In the genomic region with DNA sequence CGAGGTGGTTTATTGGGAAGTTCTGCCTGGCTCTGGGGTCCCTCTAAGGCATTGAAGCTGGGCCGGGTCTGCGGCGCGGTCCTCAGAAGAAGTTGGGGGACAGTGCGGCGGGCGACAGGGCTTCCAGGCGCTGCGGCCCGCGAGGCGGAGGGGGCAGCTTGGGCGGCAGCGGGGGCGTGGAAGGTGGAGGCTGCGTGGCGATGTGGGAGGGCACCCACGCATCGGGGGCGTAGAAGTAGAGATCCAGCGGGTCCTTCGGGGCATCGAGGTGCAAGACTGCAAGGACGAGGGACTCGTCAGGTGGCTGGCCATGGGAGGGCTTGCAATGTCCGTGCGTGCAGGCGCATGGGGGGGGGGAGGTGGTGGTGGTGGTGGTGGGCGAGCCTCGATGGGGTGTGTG, we compare ENCODE assay signal across 10 mouse cellular contexts. TPM values are rescaled to one million over a fixed set of nuclear protein-coding genes. Genes with fewer than 3 reads are reported as not detected.
DNase-seq lines count a peak whose midpoint lies in the region; ATAC-seq lines count a peak whose summit lies in the region.
"Had no signal": no experiment of that assay in that cellular context is flagged by ENCODE, and none has a peak within 500 bp of the region (broad histone marks: within the 10 kb centered on the region; RNA-seq: fewer than 3 reads in every experiment).

No protein-coding gene starts in this region.

- no peak overlapping the region for H3K27ac ChIP-seq in kidney, embryonic 16.5 days (ENCODE audit: low read length)
- H3K27ac ChIP-seq in embryonic facial prominence, embryonic 14.5 days (replicated peaks; ENCODE audit: low read depth, low read length) = no peak overlapping the region
- H3K27ac ChIP-seq in hindbrain, embryonic 13.5 days = no peak overlapping the region
- no peak overlapping the region for H3K27ac ChIP-seq in midbrain, embryonic 16.5 days (ENCODE audit: low read length)
- H3K27ac ChIP-seq: liver, embryonic 15.5 days had no signal

- DNase-seq in kidney, postnatal 10 days = no peak
- DNase-seq in embryonic facial prominence, embryonic 14.5 days (ENCODE audit: low spot score) = no peak
- no peak for DNase-seq in gastrocnemius, adult 18-20 months (ENCODE audit: low spot score)
- DNase-seq in adrenal gland, adult 2 months = no peak
- DNase-seq: kidney, adult 8-10 months had no signal

- H3K9ac ChIP-seq in kidney, embryonic 16.5 days (replicated peaks; ENCODE audit: low read length) = no peak overlapping the region
- peak overlapping the region; percentile 40; the same call in 1 of the 2 replicates for H3K9ac ChIP-seq in embryonic facial prominence, embryonic 14.5 days (ENCODE audit: low read depth, low read length)
- H3K9ac ChIP-seq in hindbrain, embryonic 13.5 days = peak overlapping the region; percentile 39; the same call in 1 of the 2 replicates
- no peak overlapping the region for H3K9ac ChIP-seq in midbrain, embryonic 16.5 days (ENCODE audit: low read depth, low read length)
- H3K9ac ChIP-seq: liver, embryonic 15.5 days had no signal

- H3K4me2 ChIP-seq in kidney, embryonic 16.5 days (replicated peaks; ENCODE audit: low read depth, low read length) = peak overlapping the region; percentile 41
- peak overlapping the region; percentile 42 for H3K4me2 ChIP-seq in embryonic facial prominence, embryonic 14.5 days (ENCODE audit: low read depth, low read length)
- H3K4me2 ChIP-seq in hindbrain, embryonic 13.5 days = peak overlapping the region; percentile 31
- peak overlapping the region; percentile 40 for H3K4me2 ChIP-seq in midbrain, embryonic 16.5 days (ENCODE audit: low read length)
- H3K4me2 ChIP-seq: liver, embryonic 15.5 days had no signal

- ATAC-seq in kidney, embryonic 16.5 days (ENCODE audit: low FRiP score, low TSS enrichment) = no peak
- ATAC-seq in embryonic facial prominence, embryonic 14.5 days (ENCODE audit: low read depth) = no peak
- ATAC-seq in hindbrain, embryonic 13.5 days (ENCODE audit: low FRiP score) = no peak
- no peak for ATAC-seq in midbrain, embryonic 16.5 days

- peaks cover 86% of the 10 kb centered on the region for H3K27me3 ChIP-seq in kidney, embryonic 16.5 days (ENCODE audit: insufficient read depth, low read length)
- H3K27me3 ChIP-seq in embryonic facial prominence, embryonic 14.5 days (replicated peaks; ENCODE audit: control insufficient read depth, insufficient read depth, low read length) = peaks cover 75% of the 10 kb centered on the region
- H3K27me3 ChIP-seq in hindbrain, embryonic 13.5 days = peaks cover 97% of the 10 kb centered on the region
- H3K27me3 ChIP-seq in midbrain, embryonic 16.5 days (ENCODE audit: control insufficient read depth, insufficient read depth, low read depth, low read length) = peaks cover 73% of the 10 kb centered on the region

- H3K9me3 ChIP-seq in kidney, embryonic 16.5 days (ENCODE audit: low read length) = no peaks in the 10 kb centered on the region
- H3K9me3 ChIP-seq in embryonic facial prominence, embryonic 14.5 days (ENCODE audit: control insufficient read depth, low read length) = no peaks in the 10 kb centered on the region
- H3K9me3 ChIP-seq in hindbrain, embryonic 13.5 days = no peaks in the 10 kb centered on the region
- H3K9me3 ChIP-seq in midbrain, embryonic 16.5 days (replicated peaks; ENCODE audit: control insufficient read depth, low read length, poor library complexity, severe bottlenecking) = no peaks in the 10 kb centered on the region
- H3K9me3 ChIP-seq: liver, embryonic 15.5 days had no signal

- 1% methylated on average over 23 of the region's 31 CpGs for WGBS in kidney, embryonic 16.5 days
- 4% methylated on average over 27 of the region's 31 CpGs for WGBS in embryonic facial prominence, embryonic 14.5 days
- 3% methylated on average over 30 of the region's 31 CpGs for WGBS in hindbrain, embryonic 13.5 days
- 3% methylated on average over 27 of the region's 31 CpGs for WGBS in midbrain, embryonic 16.5 days

- H3K36me3 ChIP-seq in kidney, embryonic 16.5 days (ENCODE audit: insufficient read depth, low read length) = no peaks in the 10 kb centered on the region
- H3K36me3 ChIP-seq in embryonic facial prominence, embryonic 14.5 days (ENCODE audit: control insufficient read depth, insufficient read depth, low read length) = no peaks in the 10 kb centered on the region
- no peaks in the 10 kb centered on the region for H3K36me3 ChIP-seq in hindbrain, embryonic 13.5 days
- no peaks in the 10 kb centered on the region for H3K36me3 ChIP-seq in midbrain, embryonic 16.5 days (ENCODE audit: control insufficient read depth, insufficient read depth, low read length)
- H3K36me3 ChIP-seq: liver, embryonic 15.5 days had no signal

- H3K4me3 ChIP-seq in kidney, embryonic 16.5 days (ENCODE audit: low read length) = peak overlapping the region; percentile 28
- H3K4me3 ChIP-seq in embryonic facial prominence, embryonic 14.5 days (ENCODE audit: low read depth, low read length) = peak overlapping the region; percentile 13
- peak overlapping the region; percentile 17 for H3K4me3 ChIP-seq in hindbrain, embryonic 13.5 days
- H3K4me3 ChIP-seq in midbrain, embryonic 16.5 days (ENCODE audit: low read depth, low read length) = peak overlapping the region; percentile 17
- H3K4me3 ChIP-seq: liver, embryonic 15.5 days had no signal

- peaks cover 14% of the 10 kb centered on the region for H3K4me1 ChIP-seq in kidney, embryonic 16.5 days (ENCODE audit: insufficient read depth, low read length)
- no peaks in the 10 kb centered on the region for H3K4me1 ChIP-seq in embryonic facial prominence, embryonic 14.5 days (ENCODE audit: control insufficient read depth, insufficient read depth, low read length)
- H3K4me1 ChIP-seq in hindbrain, embryonic 13.5 days (replicated peaks) = peaks cover 22% of the 10 kb centered on the region
- H3K4me1 ChIP-seq in midbrain, embryonic 16.5 days (ENCODE audit: control insufficient read depth, insufficient read depth, low read length) = peaks cover 7% of the 10 kb centered on the region

RNA-seq across cellular contexts. Expression of gene Gfy, which starts 3.0 kb away (rescaled TPM):
- not detected in 2 replicates for polyA plus RNA-seq in kidney, embryonic 16.5 days (2015; fragmentation: Nextera tagmentation; extraction: Ambion mirVana)
- 5.8 and 6.1 TPM in 2 replicates for polyA plus RNA-seq in embryonic facial prominence, embryonic 14.5 days (2014; fragmentation: Nextera tagmentation; extraction: Ambion mirVana)
- polyA plus RNA-seq in hindbrain, embryonic 13.5 days (2015; fragmentation: Nextera tagmentation; extraction: Ambion mirVana) = not detected in 2 replicates
- polyA plus RNA-seq in midbrain, embryonic 16.5 days (2015; fragmentation: Nextera tagmentation; extraction: Ambion mirVana) = not detected in 2 replicates
- total RNA-seq in gastrocnemius, adult 18-20 months (2021) = not detected
- total RNA-seq in adrenal gland, adult 2 months (2021) = not detected
- not detected in 2 replicates for polyA plus RNA-seq in adrenal gland, adult 2 months (2012; rRNA removed)
- polyA plus RNA-seq: liver, embryonic 15.5 days; neural tube, embryonic 11.5 days had no signal

RNA-seq across cellular contexts. Expression of gene Pth2, which starts 4.4 kb away (rescaled TPM):
- not detected in 2 replicates for polyA plus RNA-seq in kidney, embryonic 16.5 days (2015; fragmentation: Nextera tagmentation; extraction: Ambion mirVana)
- not detected in 2 replicates for polyA plus RNA-seq in embryonic facial prominence, embryonic 14.5 days (2014; fragmentation: Nextera tagmentation; extraction: Ambion mirVana)
- polyA plus RNA-seq in hindbrain, embryonic 13.5 days (2015; fragmentation: Nextera tagmentation; extraction: Ambion mirVana) = 0.66 TPM in 1 of 2 replicates, not detected in the other
- 1.1 and 1.2 TPM in 2 replicates for polyA plus RNA-seq in midbrain, embryonic 16.5 days (2015; fragmentation: Nextera tagmentation; extraction: Ambion mirVana)
- not detected for total RNA-seq in gastrocnemius, adult 18-20 months (2021)
- not detected for total RNA-seq in adrenal gland, adult 2 months (2021)
- polyA plus RNA-seq in adrenal gland, adult 2 months (2012; rRNA removed) = not detected in 2 replicates
- polyA plus RNA-seq: liver, embryonic 15.5 days; neural tube, embryonic 11.5 days had no signal

RNA-seq across cellular contexts. Expression of gene Slc17a7, which starts 12.6 kb away (rescaled TPM):
- polyA plus RNA-seq in kidney, embryonic 16.5 days (2015; fragmentation: Nextera tagmentation; extraction: Ambion mirVana) = 0.19 and 0.42 TPM in 2 replicates
- polyA plus RNA-seq in embryonic facial prominence, embryonic 14.5 days (2014; fragmentation: Nextera tagmentation; extraction: Ambion mirVana) = 0.87 and 1.3 TPM in 2 replicates
- polyA plus RNA-seq in hindbrain, embryonic 13.5 days (2015; fragmentation: Nextera tagmentation; extraction: Ambion mirVana) = 0.42 and 0.62 TPM in 2 replicates
- 0.55 and 1.1 TPM in 2 replicates for polyA plus RNA-seq in midbrain, embryonic 16.5 days (2015; fragmentation: Nextera tagmentation; extraction: Ambion mirVana)
- total RNA-seq in gastrocnemius, adult 18-20 months (2021) = under 1 TPM; 0.14 to 0.17 TPM
- under 1 TPM; 0.14 to 0.35 TPM for total RNA-seq in adrenal gland, adult 2 months (2021)
- 0.10 and 0.11 TPM in 2 replicates for polyA plus RNA-seq in adrenal gland, adult 2 months (2012; rRNA removed)
- polyA plus RNA-seq: liver, embryonic 15.5 days had no signal

RNA-seq across cellular contexts. Expression of gene Aldh16a1, which starts 22.0 kb away (rescaled TPM):
- 81.2 and 88.6 TPM in 2 replicates for polyA plus RNA-seq in kidney, embryonic 16.5 days (2015; fragmentation: Nextera tagmentation; extraction: Ambion mirVana)
- 36.8 and 39.4 TPM in 2 replicates for polyA plus RNA-seq in embryonic facial prominence, embryonic 14.5 days (2014; fragmentation: Nextera tagmentation; extraction: Ambion mirVana)
- polyA plus RNA-seq in hindbrain, embryonic 13.5 days (2015; fragmentation: Nextera tagmentation; extraction: Ambion mirVana) = 23.7 and 24.5 TPM in 2 replicates
- polyA plus RNA-seq in midbrain, embryonic 16.5 days (2015; fragmentation: Nextera tagmentation; extraction: Ambion mirVana) = 13.7 and 18.2 TPM in 2 replicates
- total RNA-seq in gastrocnemius, adult 18-20 months (2021) = 10 to 100 TPM; 10.6 to 12.8 TPM
- total RNA-seq in adrenal gland, adult 2 months (2021) = 10 to 100 TPM; 81.3 to 92.6 TPM
- polyA plus RNA-seq in adrenal gland, adult 2 months (2012; rRNA removed) = 84.4 and 86.6 TPM in 2 replicates

RNA-seq across cellular contexts. Expression of gene Pih1d1, which starts 22.3 kb away (rescaled TPM):
- polyA plus RNA-seq in kidney, embryonic 16.5 days (2015; fragmentation: Nextera tagmentation; extraction: Ambion mirVana) = 109 and 112 TPM in 2 replicates
- polyA plus RNA-seq in embryonic facial prominence, embryonic 14.5 days (2014; fragmentation: Nextera tagmentation; extraction: Ambion mirVana) = 80.3 and 88.8 TPM in 2 replicates
- 85.6 and 94.4 TPM in 2 replicates for polyA plus RNA-seq in hindbrain, embryonic 13.5 days (2015; fragmentation: Nextera tagmentation; extraction: Ambion mirVana)
- 89.9 and 91.9 TPM in 2 replicates for polyA plus RNA-seq in midbrain, embryonic 16.5 days (2015; fragmentation: Nextera tagmentation; extraction: Ambion mirVana)
- 10 to 100 TPM; 34.2 to 34.5 TPM for total RNA-seq in gastrocnemius, adult 18-20 months (2021)
- 10 to 100 TPM; 52.2 to 69.2 TPM for total RNA-seq in adrenal gland, adult 2 months (2021)
- 46.1 and 50.8 TPM in 2 replicates for polyA plus RNA-seq in adrenal gland, adult 2 months (2012; rRNA removed)

Comparison
In these comparisons a context has a peak if more than half of its experiments do, and no peak if none do; other contexts are left out.
1. H3K9ac ChIP-seq: peak in embryonic facial prominence, embryonic 14.5 days (single experiment) and hindbrain, embryonic 13.5 days (single experiment); none in kidney, embryonic 16.5 days (single experiment) and midbrain, embryonic 16.5 days (single experiment).
2. Peak in every context shown above with its lines, with median percentiles within 50 percentile points of each other: H3K4me2 ChIP-seq and H3K4me3 ChIP-seq.